Mouse (Mus musculus) forebrain, embryonic 14.5 days (tissue): ENCODE measurements around the gene Wdr38. TPM values are rescaled to one million over a fixed set of nuclear protein-coding genes. Genes with fewer than 3 reads are reported as not detected.

Source experiments
- ATAC-seq: fragments of 200-750 bp; cut with Nextera tagmentation; 2 replicates; pipeline ENCODE4 v1.8.0; 2017; ENCODE audit warnings: mild to moderate bottlenecking, moderate library complexity
- DNase-seq: peaks from one replicate; pipeline ENCODE4 v3.0.0-alpha.2; 2015; ENCODE audit warnings: low spot score
- H3K27ac ChIP-seq: fragments of 300-500 bp; sonication (generic); 2 replicates; pipeline ENCODE4 v1.5.1; 2014; ENCODE audit warnings: low read depth, mild to moderate bottlenecking, control low read depth, low read length, moderate library complexity
- H3K27me3 ChIP-seq: fragments of 300-500 bp; sonication (generic); replicated peaks from 2 replicates; pipeline ENCODE4 v1.6.1; 2014; ENCODE audit warnings: low read length, control low read depth, mixed read lengths; ENCODE audit not compliant: control insufficient read depth, insufficient read depth
- H3K36me3 ChIP-seq: fragments of 300-500 bp; sonication (generic); 2 replicates; pipeline ENCODE4 v1.6.1; 2014; ENCODE audit warnings: low read length, control low read depth; ENCODE audit not compliant: control insufficient read depth, insufficient read depth
- H3K4me1 ChIP-seq: fragments of 300-500 bp; sonication (generic); 2 replicates; pipeline ENCODE4 v1.6.1; 2014; ENCODE audit warnings: antibody characterized with exemption, low read length, control low read depth; ENCODE audit not compliant: control insufficient read depth, insufficient read depth
- H3K4me2 ChIP-seq: fragments of 300-500 bp; sonication (generic); 2 replicates; pipeline ENCODE4 v1.6.1; 2014; ENCODE audit warnings: mild to moderate bottlenecking, control low read depth, low read length
- H3K4me3 ChIP-seq: fragments of 300-500 bp; sonication (generic); 2 replicates; pipeline ENCODE4 v1.5.1; 2014; ENCODE audit warnings: low read depth, low read length, control low read depth
- H3K9ac ChIP-seq: fragments of 300-500 bp; sonication (generic); 2 replicates; pipeline ENCODE4 v1.6.1; 2014; ENCODE audit warnings: mild to moderate bottlenecking, low read length, control low read depth, moderate library complexity
- H3K9me3 ChIP-seq: fragments of 300-500 bp; sonication (generic); replicated peaks from 2 replicates; pipeline ENCODE4 v1.6.1; 2016; ENCODE audit warnings: low read length, control low read depth, mixed read lengths; ENCODE audit not compliant: control insufficient read depth
- WGBS: fragments of 180-500 bp; shearing (Covaris S2); extraction: QIAGEN DNeasy Blood & Tissue Kit; methylation state at CpG from one replicate; pipeline ENCODE4 v1.1.7; 2014; 5-methylcytosine and 5-hydroxymethylcytosine counted together
- polyA plus RNA-seq: library from polyadenylated mRNA; unstranded; fragments of >200 nt; fragmentation: Nextera tagmentation; extraction: Ambion mirVana; gene quantifications from 2 replicates; pipeline ENCODE4 v1.2.1, GENCODE M21; 2014

The Wdr38 gene
- polyA plus RNA-seq, 1 experiment from 2014 or later = 1.4 TPM

DNA sequence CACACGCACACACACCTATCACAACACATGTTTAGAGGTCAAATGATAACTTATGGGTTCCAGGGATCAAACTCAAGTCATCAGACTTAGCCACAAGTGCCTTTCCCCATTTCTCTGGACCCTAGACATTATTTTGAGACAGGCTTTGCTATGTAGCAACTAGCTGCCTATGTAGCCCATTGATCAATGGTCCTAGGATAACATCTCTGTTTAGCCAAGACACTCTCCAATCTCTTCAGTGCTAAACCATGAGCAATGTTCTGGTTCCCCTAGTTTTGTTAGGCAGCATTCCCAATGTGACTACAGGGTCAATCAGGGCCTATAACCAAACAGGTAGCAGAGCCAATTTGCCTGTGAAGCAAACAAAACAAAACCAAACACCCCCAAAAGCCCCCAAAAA is 51.2 kb downstream of the Wdr38 start:
- DNase-seq (no peak), ATAC-seq (no peak)
- WGBS = 95% methylated on average over 1 of the region's 1 CpGs
- H3K9me3 ChIP-seq = no peaks in the 10 kb centered on the region
- H3K9ac ChIP-seq = no peak overlapping the region
- H3K4me1 ChIP-seq = no peaks in the 10 kb centered on the region
- no peak overlapping the region for H3K4me3 ChIP-seq
- H3K36me3 ChIP-seq = peaks cover 77% of the 10 kb centered on the region
- no peaks in the 10 kb centered on the region for H3K27me3 ChIP-seq
- no peak overlapping the region for H3K27ac ChIP-seq
- no peak overlapping the region for H3K4me2 ChIP-seq

Other genes starting within 250 kb of the Wdr38 start
- 0.67 and 0.95 TPM in 2 replicates for gene Nr6a1, start 69.8 kb upstream of the Wdr38 start, polyA plus RNA-seq
- 1.9 and 2.5 TPM in 2 replicates for gene Olfml2a, start 65.5 kb upstream of the Wdr38 start, polyA plus RNA-seq
- gene Arpc5l, start 7.9 kb downstream of the Wdr38 start, polyA plus RNA-seq = 142 and 144 TPM in 2 replicates
- 779 and 875 TPM in 2 replicates for gene Rpl35, start 8.1 kb downstream of the Wdr38 start, polyA plus RNA-seq
- gene Golga1, start 68.1 kb downstream of the Wdr38 start, polyA plus RNA-seq = 36.4 and 41.0 TPM in 2 replicates
- 12.1 and 15.9 TPM in 2 replicates for gene Scai, start 193.3 kb downstream of the Wdr38 start, polyA plus RNA-seq
- 91.7 and 102 TPM in 2 replicates for gene Ppp6c, start 229.0 kb downstream of the Wdr38 start, polyA plus RNA-seq